7 mouse cellular contexts compared by ENCODE assay signal in genomic region chr10:70296531-70297366, GRCm38 (mm10). TPM values are rescaled to one million over a fixed set of nuclear protein-coding genes. Genes with fewer than 3 reads are reported as not detected.
DNase-seq lines count a peak whose midpoint lies in the region; ATAC-seq lines count a peak whose summit lies in the region.

No protein-coding gene starts in this region.

- no peaks in the 10 kb centered on the region for H3K9me3 ChIP-seq in intestine, embryonic 16.5 days (ENCODE audit: control insufficient read depth, low read length)
- H3K9me3 ChIP-seq in midbrain, embryonic 10.5 days (replicated peaks) = no peaks in the 10 kb centered on the region

- DNase-seq in adrenal gland, adult 2 months = peak; percentile 73
- DNase-seq in embryo, embryonic 11.5 days (ENCODE audit: low read depth, low spot score) = peak; percentile 87
- peak; percentile 36 for DNase-seq in gonadal fat pad, adult 2 months (ENCODE audit: low read depth)
- DNase-seq in left cerebral cortex, postnatal 25 days (ENCODE audit: low spot score in 2 of 2) = peak; percentile 82 to 88
- DNase-seq in midbrain, embryonic 10.5 days (ENCODE audit: low spot score) = peak; percentile 79
- DNase-seq in right cerebral cortex, postnatal 36 days (ENCODE audit: low spot score in 2 of 2) = peak; percentile 45 to 62

- H3K4me3 ChIP-seq in intestine, embryonic 16.5 days (ENCODE audit: low read length) = peak overlapping the region; percentile 26; the same call in 1 of the 2 replicates
- peak overlapping the region; percentile 20; the same call in 1 of the 2 replicates for H3K4me3 ChIP-seq in midbrain, embryonic 10.5 days

- H3K27me3 ChIP-seq in intestine, embryonic 16.5 days (replicated peaks; ENCODE audit: control insufficient read depth, insufficient read depth, low read length) = no peaks in the 10 kb centered on the region
- H3K27me3 ChIP-seq in midbrain, embryonic 10.5 days (ENCODE audit: low read depth, poor library complexity, severe bottlenecking) = no peaks in the 10 kb centered on the region

- H3K27ac ChIP-seq in intestine, embryonic 16.5 days (ENCODE audit: low read length) = no peak overlapping the region
- no peak overlapping the region for H3K27ac ChIP-seq in midbrain, embryonic 10.5 days (replicated peaks)

- ATAC-seq in intestine, embryonic 16.5 days = peak; percentile 85

- WGBS in intestine, embryonic 16.5 days = 10% methylated on average over 20 of the region's 20 CpGs
- WGBS in midbrain, embryonic 10.5 days = 6% methylated on average over 19 of the region's 20 CpGs

- H3K4me2 ChIP-seq in intestine, embryonic 16.5 days (ENCODE audit: low read depth, low read length) = peak overlapping the region; percentile 44; the same call in 1 of the 2 replicates

- 0 out of 2 replicates have a peak overlapping the region, but pooled peaks have one; percentile 27 for H3K9ac ChIP-seq in intestine, embryonic 16.5 days (ENCODE audit: low read depth, low read length)

- intact Hi-C loops in left cerebral cortex, postnatal 25 days (cut with DNase I) = loop anchor here (2.0 to 5.0 kb wide), 4 partner anchors 99 to 634 kb away; no protein-coding TSS in a partner anchor

- peaks cover 4% of the 10 kb centered on the region; the same call in 1 of the 2 replicates for H3K4me1 ChIP-seq in intestine, embryonic 16.5 days (ENCODE audit: control insufficient read depth, insufficient read depth, low read length)
- H3K4me1 ChIP-seq in midbrain, embryonic 10.5 days = peaks cover 14% of the 10 kb centered on the region

- no peaks in the 10 kb centered on the region for H3K36me3 ChIP-seq in intestine, embryonic 16.5 days (ENCODE audit: control insufficient read depth, insufficient read depth, low read length)
- no peaks in the 10 kb centered on the region for H3K36me3 ChIP-seq in midbrain, embryonic 10.5 days

RNA-seq across cellular contexts. Expression of gene Slc16a9, which starts 51.8 kb away (rescaled TPM):
- 1 to 10 TPM; 6.4 to 8.8 TPM for total RNA-seq in adrenal gland, adult 2 months (2021)
- polyA plus RNA-seq in adrenal gland, adult 2 months (2012; rRNA removed) = 2.4 TPM in 2 replicates
- 5.0 and 6.0 TPM in 2 replicates for polyA plus RNA-seq in gonadal fat pad, adult 2 months (2012; rRNA removed)
- 0.50 and 0.56 TPM in 2 replicates for polyA plus RNA-seq in intestine, embryonic 16.5 days (2015; fragmentation: Nextera tagmentation; extraction: Ambion mirVana)
- 1 to 10 TPM; 1.6 to 2.5 TPM for total RNA-seq in left cerebral cortex, postnatal 25 days (2021)
- polyA plus RNA-seq in midbrain, embryonic 10.5 days (2016; fragmentation: Nextera tagmentation; extraction: Ambion mirVana) = 0.25 and 0.36 TPM in 2 replicates

Comparison
In these comparisons a context has a peak if more than half of its experiments do, and no peak if none do; other contexts are left out.
1. DNase-seq: peak in every context shown above with its lines; median percentile 87 in embryo, embryonic 11.5 days; 85 in left cerebral cortex, postnatal 25 days; 79 in midbrain, embryonic 10.5 days; 73 in adrenal gland, adult 2 months; 54 in right cerebral cortex, postnatal 36 days; 36 in gonadal fat pad, adult 2 months.